Mouse (Mus musculus): ENCODE measurements at regions not wholly inside any gene's neighbourhood (a gene's known extent, or its start where the extent isn't known, plus 50 kb on each side); places are given as distances from the start of the nearest gene placed in this dataset.
A peak's percentile ranks its signal among the peaks of the same experiment; 100 is the strongest.

DNA sequence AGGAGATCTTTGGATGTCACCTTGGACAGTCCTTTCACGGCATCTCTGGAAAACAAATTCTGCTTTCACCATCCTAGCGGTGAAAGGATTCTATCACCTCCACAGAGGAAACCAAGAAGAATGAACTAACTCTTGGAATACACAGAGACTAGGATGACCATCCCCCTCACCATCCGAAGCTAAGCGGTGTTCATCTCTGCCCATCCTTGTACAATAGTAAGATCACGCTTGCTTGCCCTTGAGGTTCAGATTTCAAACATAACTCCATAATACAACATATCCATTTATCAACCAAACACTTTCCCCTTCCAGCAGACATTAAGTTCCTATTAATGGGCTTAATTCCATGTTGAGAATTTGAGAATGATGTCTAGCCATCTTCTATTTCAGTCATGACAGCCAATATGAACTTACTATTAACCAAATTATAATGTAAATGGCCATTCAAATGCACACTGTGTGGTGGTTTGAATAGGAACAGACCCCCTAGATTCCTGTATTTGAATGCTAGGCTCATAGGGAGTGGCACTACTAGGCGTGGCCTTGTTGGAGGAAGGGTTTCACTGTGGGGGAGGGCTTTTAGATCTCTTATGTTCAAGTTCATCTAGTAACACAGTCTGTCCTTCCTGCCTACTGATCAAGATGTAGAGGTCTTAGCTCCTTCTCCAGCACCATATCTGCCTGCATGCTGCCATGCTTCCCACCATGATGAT, 281.4 kb downstream of the Adamts20 start:
- Histone ChIP-seq H3K4me3 (replicated peaks; ENCODE audit: low read length) (no peak overlapping the region), H3K27me3 (ENCODE audit: insufficient read depth, low read length) (no peaks in the 10 kb centered on the region), H3K36me3 (ENCODE audit: insufficient read depth, low read length) (no peaks in the 10 kb centered on the region), H3K4me1 (replicated peaks; ENCODE audit: low read depth, low read length) (peaks cover 5% of the 10 kb centered on the region), H3K9me3 (ENCODE audit: low read length) (peaks cover 18% of the 10 kb centered on the region)
- TF ChIP-seq NANOG (IDR thresholded peaks at IDR 0.05; ENCODE audit: borderline replicate concordance, low read length) (peak; percentile 73; the same call in 1 of the 2 replicates), POU5F1 (IDR thresholded peaks at IDR 0.05; ENCODE audit: borderline replicate concordance, low read length) (no peak)

DNA sequence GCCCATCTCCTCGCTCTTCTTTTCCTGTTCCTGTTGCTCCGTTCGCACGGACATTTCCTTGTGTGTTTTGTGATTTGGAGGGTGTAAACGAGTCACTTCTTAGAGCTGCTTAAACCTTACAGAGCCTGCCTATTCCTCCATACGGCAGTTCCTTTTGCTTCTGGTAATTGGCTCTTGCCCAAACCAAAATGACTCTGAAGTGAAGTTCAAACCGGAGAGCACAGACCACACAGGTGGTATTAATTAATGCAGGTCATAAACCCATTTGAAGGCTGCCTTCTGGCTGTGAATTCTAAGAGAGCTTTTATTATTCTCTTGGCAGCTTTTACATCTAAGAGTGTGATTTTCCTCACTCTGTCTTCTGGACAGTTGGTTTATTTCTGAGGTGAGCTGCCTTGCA, 291.1 kb downstream of the Adamts20 start:
- Histone ChIP-seq H3K36me3 (ENCODE audit: insufficient read depth, low read length) (no peaks in the 10 kb centered on the region), H3K27me3 (ENCODE audit: insufficient read depth, low read length) (no peaks in the 10 kb centered on the region), H3K4me1 (replicated peaks; ENCODE audit: low read depth, low read length) (no peaks in the 10 kb centered on the region), H3K9me3 (ENCODE audit: low read length) (no peaks in the 10 kb centered on the region), H3K4me3 (replicated peaks; ENCODE audit: low read length) (no peak overlapping the region)
- no peak for TF ChIP-seq NANOG (IDR thresholded peaks at IDR 0.05; ENCODE audit: borderline replicate concordance, low read length)
- TF ChIP-seq POU5F1 (IDR thresholded peaks at IDR 0.05; ENCODE audit: borderline replicate concordance, low read length): no peak
- TF ChIP-seq CTCF (conservative IDR thresholded peaks at IDR 0.05; ENCODE audit: low read length): no peak

- TF ChIP-seq CTCF (conservative IDR thresholded peaks at IDR 0.05; ENCODE audit: low read length): no peak
- no peak for TF ChIP-seq POU5F1 (IDR thresholded peaks at IDR 0.05; ENCODE audit: borderline replicate concordance, low read length)
- no peak for TF ChIP-seq NANOG (IDR thresholded peaks at IDR 0.05; ENCODE audit: borderline replicate concordance, low read length)
These were observed 304.4 kb downstream of the Adamts20 start for GRCm38 (mm10) chr15:94160806-94161205.

GRCm38 (mm10) chr15:94139534-94139958, 325.7 kb downstream of the Adamts20 start:
- no peaks in the 10 kb centered on the region for H3K36me3 ChIP-seq (ENCODE audit: insufficient read depth, low read length)
- peaks cover 13% of the 10 kb centered on the region for H3K4me1 ChIP-seq (replicated peaks; ENCODE audit: low read depth, low read length)
- no peaks in the 10 kb centered on the region for H3K9me3 ChIP-seq (ENCODE audit: low read length)
- no peak overlapping the region for H3K4me3 ChIP-seq (replicated peaks; ENCODE audit: low read length)
- H3K27me3 ChIP-seq (ENCODE audit: insufficient read depth, low read length): 0 out of 2 replicates have a peak, but pooled peaks cover 2% of the 10 kb centered on the region
- TF ChIP-seq POU5F1 (IDR thresholded peaks at IDR 0.05; ENCODE audit: borderline replicate concordance, low read length): no peak
- TF ChIP-seq NANOG (IDR thresholded peaks at IDR 0.05; ENCODE audit: borderline replicate concordance, low read length): no peak
- no peak for TF ChIP-seq CTCF (conservative IDR thresholded peaks at IDR 0.05; ENCODE audit: low read length)

More at GRCm38 (mm10) chr15:94160806-94161205, 304.4 kb downstream of the Adamts20 start:
- H3K4me1 ChIP-seq (replicated peaks; ENCODE audit: low read depth, low read length): no peaks in the 10 kb centered on the region
- H3K9me3 ChIP-seq (ENCODE audit: low read length): no peaks in the 10 kb centered on the region
- no peaks in the 10 kb centered on the region for H3K27me3 ChIP-seq (ENCODE audit: insufficient read depth, low read length)
- H3K36me3 ChIP-seq (ENCODE audit: insufficient read depth, low read length): no peaks in the 10 kb centered on the region
- no peak overlapping the region for H3K4me3 ChIP-seq (replicated peaks; ENCODE audit: low read length)

GRCm38 (mm10) chr15:94137159-94137952, 327.9 kb downstream of the Adamts20 start:
- H3K4me1 ChIP-seq (replicated peaks; ENCODE audit: low read depth, low read length): peaks cover 13% of the 10 kb centered on the region
- H3K27me3 ChIP-seq (ENCODE audit: insufficient read depth, low read length): 0 out of 2 replicates have a peak, but pooled peaks cover 2% of the 10 kb centered on the region
- H3K36me3 ChIP-seq (ENCODE audit: insufficient read depth, low read length): no peaks in the 10 kb centered on the region
- H3K4me3 ChIP-seq (replicated peaks; ENCODE audit: low read length): no peak overlapping the region
- peaks cover 6% of the 10 kb centered on the region for H3K9me3 ChIP-seq (ENCODE audit: low read length)
- TF ChIP-seq POU5F1 (IDR thresholded peaks at IDR 0.05; ENCODE audit: borderline replicate concordance, low read length) (no peak), CTCF (conservative IDR thresholded peaks at IDR 0.05; ENCODE audit: low read length) (no peak), NANOG (IDR thresholded peaks at IDR 0.05; ENCODE audit: borderline replicate concordance, low read length) (no peak)

GRCm38 (mm10) chr15:94112801-94113200, 352.4 kb downstream of the Adamts20 start:
- H3K4me1 ChIP-seq (replicated peaks; ENCODE audit: low read depth, low read length): no peaks in the 10 kb centered on the region
- H3K9me3 ChIP-seq (ENCODE audit: low read length): peaks cover 3% of the 10 kb centered on the region
- TF ChIP-seq CTCF (conservative IDR thresholded peaks at IDR 0.05; ENCODE audit: low read length) (no peak), POU5F1 (IDR thresholded peaks at IDR 0.05; ENCODE audit: borderline replicate concordance, low read length) (no peak), NANOG (IDR thresholded peaks at IDR 0.05; ENCODE audit: borderline replicate concordance, low read length) (no peak)
- no peaks in the 10 kb centered on the region for H3K36me3 ChIP-seq (ENCODE audit: insufficient read depth, low read length)
- H3K4me3 ChIP-seq (replicated peaks; ENCODE audit: low read length): no peak overlapping the region
- no peaks in the 10 kb centered on the region for H3K27me3 ChIP-seq (ENCODE audit: insufficient read depth, low read length)

DNA sequence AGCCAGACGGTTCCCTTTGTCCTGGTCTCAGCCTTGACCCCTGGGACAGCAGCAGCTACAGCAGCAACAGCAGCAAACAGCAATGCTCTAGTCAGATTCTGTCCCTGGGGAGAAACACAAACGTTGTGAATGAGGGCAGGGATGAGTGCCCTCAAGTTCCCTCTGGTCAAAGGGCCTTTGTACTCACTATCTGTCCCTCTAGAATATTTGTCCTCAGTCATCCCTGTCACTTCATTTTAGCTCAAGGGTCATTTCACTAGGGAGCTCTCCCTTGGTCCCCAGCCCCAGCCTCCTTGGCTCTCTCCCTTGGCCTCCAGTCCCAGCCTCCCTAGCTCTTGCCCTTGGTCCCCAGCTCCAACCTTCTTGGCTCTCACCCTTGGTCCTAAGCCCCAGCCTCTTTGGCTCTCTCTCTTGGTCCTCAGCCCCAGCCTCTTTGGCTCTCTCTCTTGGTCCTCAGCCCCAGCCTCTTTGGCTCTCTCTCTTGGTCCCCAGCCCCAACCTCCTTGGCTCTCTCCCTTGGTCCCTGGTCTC, 358.0 kb downstream of the Adamts20 start:
- no peaks in the 10 kb centered on the region; the same call in 1 of the 2 replicates for H3K27me3 ChIP-seq (ENCODE audit: insufficient read depth, low read length)
- no peaks in the 10 kb centered on the region for H3K9me3 ChIP-seq (ENCODE audit: low read length)
- H3K4me3 ChIP-seq (replicated peaks; ENCODE audit: low read length): no peak overlapping the region
- H3K4me1 ChIP-seq (replicated peaks; ENCODE audit: low read depth, low read length): no peaks in the 10 kb centered on the region
- no peaks in the 10 kb centered on the region for H3K36me3 ChIP-seq (ENCODE audit: insufficient read depth, low read length)
- TF ChIP-seq POU5F1 (IDR thresholded peaks at IDR 0.05; ENCODE audit: borderline replicate concordance, low read length) (no peak), CTCF (conservative IDR thresholded peaks at IDR 0.05; ENCODE audit: low read length) (no peak), NANOG (IDR thresholded peaks at IDR 0.05; ENCODE audit: borderline replicate concordance, low read length) (no peak)

DNA sequence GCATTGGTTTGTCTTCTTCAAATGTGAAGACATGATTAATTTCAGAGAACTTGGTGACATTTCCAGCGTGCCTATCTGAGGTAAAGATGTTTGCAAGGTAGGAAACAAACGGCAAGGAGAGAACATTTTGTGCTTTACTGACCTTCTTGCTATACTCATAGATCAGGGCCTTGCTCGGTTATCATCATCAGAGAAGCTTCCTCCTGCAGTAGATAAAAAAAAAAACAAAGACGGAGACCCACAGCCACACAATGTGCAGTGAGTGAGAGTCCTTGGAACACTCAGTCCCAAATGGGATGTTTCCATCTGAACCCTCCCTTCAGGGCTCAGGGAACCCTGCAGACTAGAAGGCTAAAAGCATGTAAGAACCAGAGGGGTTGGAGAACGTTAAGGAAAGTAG, 374.6 kb downstream of the Adamts20 start:
- Histone ChIP-seq H3K4me1 (replicated peaks; ENCODE audit: low read depth, low read length) (no peaks in the 10 kb centered on the region), H3K4me3 (replicated peaks; ENCODE audit: low read length) (no peak overlapping the region), H3K36me3 (ENCODE audit: insufficient read depth, low read length) (no peaks in the 10 kb centered on the region), H3K9me3 (ENCODE audit: low read length) (peaks cover 4% of the 10 kb centered on the region; the same call in 1 of the 2 replicates), H3K27me3 (ENCODE audit: insufficient read depth, low read length) (no peaks in the 10 kb centered on the region)
- TF ChIP-seq CTCF (conservative IDR thresholded peaks at IDR 0.05; ENCODE audit: low read length): no peak
- TF ChIP-seq POU5F1 (IDR thresholded peaks at IDR 0.05; ENCODE audit: borderline replicate concordance, low read length): no peak
- no peak for TF ChIP-seq NANOG (IDR thresholded peaks at IDR 0.05; ENCODE audit: borderline replicate concordance, low read length)

All from E14TG2a.4 (cell line).